Comparison of ENCODE assay signal across 20 mouse cellular contexts in the genomic region with DNA sequence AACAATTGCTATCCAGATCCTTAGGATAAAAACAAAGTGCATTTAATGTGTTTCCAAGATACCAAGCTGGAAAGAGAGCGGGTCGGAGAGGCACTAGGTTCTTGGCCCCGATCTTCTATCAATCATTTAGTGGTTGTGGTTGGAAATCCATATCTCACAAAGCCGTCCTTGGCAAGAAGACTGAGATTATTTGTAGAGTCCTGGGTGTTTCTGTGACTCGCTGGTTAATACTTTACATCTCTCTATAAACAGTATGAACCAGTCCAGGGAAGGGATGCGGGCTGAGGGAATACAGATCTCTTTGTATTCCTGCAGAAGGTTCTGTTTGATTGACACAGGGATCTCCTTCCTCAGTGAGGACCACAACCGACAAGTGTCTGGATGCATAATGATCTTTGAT.
"Had no signal": no experiment of that assay in that cellular context is flagged by ENCODE, and none has a peak within 500 bp of the region (broad histone marks: within the 10 kb centered on the region; RNA-seq: fewer than 3 reads in every experiment).

No protein-coding gene starts in this region.

- DNase-seq: kidney, adult 18-20 months; kidney, postnatal 10 days; layer of hippocampus, adult 9-11 months; lung, adult 2 months; lung, postnatal 14 days; lung, postnatal 4 days; thymus, adult 2 months; thymus, postnatal 14 days; thymus, postnatal 4 days had no signal

- ATAC-seq: intestine, embryonic 16.5 days; midbrain, embryonic 13.5 days; midbrain, embryonic 16.5 days had no signal

- H3K36me3 ChIP-seq: kidney, embryonic 15.5 days; limb, embryonic 10.5 days; limb, embryonic 13.5 days; liver, embryonic 15.5 days; midbrain, embryonic 13.5 days had no signal

- H3K4me1 ChIP-seq: kidney, embryonic 15.5 days; limb, embryonic 10.5 days; limb, embryonic 13.5 days; liver, embryonic 15.5 days; midbrain, embryonic 13.5 days had no signal

- H3K9ac ChIP-seq: kidney, embryonic 15.5 days; limb, embryonic 13.5 days; liver, embryonic 15.5 days; midbrain, embryonic 13.5 days had no signal

- H3K9me3 ChIP-seq: kidney, embryonic 15.5 days; limb, embryonic 10.5 days; limb, embryonic 13.5 days; liver, embryonic 15.5 days; midbrain, embryonic 13.5 days had no signal

- H3K27ac ChIP-seq: kidney, embryonic 15.5 days; layer of hippocampus, adult 2 months; limb, embryonic 10.5 days; limb, embryonic 13.5 days; liver, embryonic 15.5 days; midbrain, embryonic 13.5 days; stomach, postnatal 0 days had no signal

- H3K4me3 ChIP-seq: kidney, embryonic 15.5 days; layer of hippocampus, adult 2 months; limb, embryonic 10.5 days; limb, embryonic 13.5 days; liver, embryonic 15.5 days; midbrain, embryonic 13.5 days; myocyte had no signal

- H3K27me3 ChIP-seq: kidney, embryonic 15.5 days; limb, embryonic 13.5 days; liver, embryonic 15.5 days; midbrain, embryonic 13.5 days had no signal

- H3K4me2 ChIP-seq: kidney, embryonic 15.5 days; limb, embryonic 13.5 days; liver, embryonic 11.5 days; liver, embryonic 15.5 days; midbrain, embryonic 13.5 days had no signal
